Mouse (Mus musculus) activated CD4-positive, CD25-positive, alpha-beta regulatory T cell, adult 4 months (primary cell): ENCODE data around the gene Lrrc41. TPM values are rescaled to one million over a fixed set of nuclear protein-coding genes. Genes with fewer than 3 reads are reported as not detected.

Source experiments
- polyA plus RNA-seq, 2 experiments: library from polyadenylated mRNA; unstranded; fragments of 100-300 nt; shearing (Covaris generic); gene quantifications; one replicate each; pipeline ENCODE4 v1.2.1; 2017

The Lrrc41 gene
- polyA plus RNA-seq, 2 experiments from 2014 or later, result 17.5 to 17.9 TPM

Other genes starting within 250 kb of the Lrrc41 start
- 10 to 100 TPM in 1 of 2 experiments, 1 to 10 TPM in 1; 10.0 to 13.4 TPM for gene Mob3c, start 247.2 kb upstream of the Lrrc41 start, polyA plus RNA-seq
- 10 to 100 TPM; 30.7 to 46.8 TPM for gene Mknk1, start 236.1 kb upstream of the Lrrc41 start, polyA plus RNA-seq
- not detected for gene Kncn, start 190.9 kb upstream of the Lrrc41 start, polyA plus RNA-seq
- gene 6430628N08Rik, start 184.6 kb upstream of the Lrrc41 start, polyA plus RNA-seq, result not detected
- not detected for gene Dmbx1, start 135.3 kb upstream of the Lrrc41 start, polyA plus RNA-seq
- gene Faah, start 57.3 kb upstream of the Lrrc41 start, polyA plus RNA-seq, result 10 to 100 TPM; 35.9 to 43.4 TPM
- gene Nsun4, start 21.4 kb upstream of the Lrrc41 start, polyA plus RNA-seq, result 10 to 100 TPM; 21.7 to 26.9 TPM
- gene Uqcrh, start 198 bp upstream of the Lrrc41 start, polyA plus RNA-seq, result 1,000 to 10,000 TPM in 1 of 2 experiments, 100 to 1,000 TPM in 1; 979 to 1,004 TPM
- gene Rad54l, start 48.4 kb downstream of the Lrrc41 start, polyA plus RNA-seq, result 10 to 100 TPM; 10.2 to 11.8 TPM
- gene Pomgnt1, start 48.6 kb downstream of the Lrrc41 start, polyA plus RNA-seq, result 1 to 10 TPM; 6.0 to 8.2 TPM
- under 1 TPM; 0.15 to 0.63 TPM for gene Lurap1, start 76.1 kb downstream of the Lrrc41 start, polyA plus RNA-seq
- gene Tspan1, start 92.3 kb downstream of the Lrrc41 start, polyA plus RNA-seq, result not detected
- gene 1700042G07Rik, start 98.1 kb downstream of the Lrrc41 start, polyA plus RNA-seq, result not detected
- gene Gm49337, start 98.1 kb downstream of the Lrrc41 start, polyA plus RNA-seq, result not detected
- gene Pik3r3, start 146.3 kb downstream of the Lrrc41 start, polyA plus RNA-seq, result 1 to 10 TPM in 1 of 2 experiments, under 1 TPM in 1; 0.99 to 3.6 TPM